Mouse (Mus musculus) heart, postnatal 4 days (tissue): ENCODE data around the gene Krt36. TPM values are rescaled to one million over a fixed set of nuclear protein-coding genes. Genes with fewer than 3 reads are reported as not detected.

Source experiments
- DNase-seq: peaks from one replicate; pipeline ENCODE4 v3.0.0; 2021
- total RNA-seq, 2 experiments: library from RNA; stranded (reverse); gene quantifications; 2 replicates each; pipeline ENCODE4 v1.2.3; 2021

Krt36 gene
- total RNA-seq, 2 experiments from 2014 or later = not detected

DNA sequence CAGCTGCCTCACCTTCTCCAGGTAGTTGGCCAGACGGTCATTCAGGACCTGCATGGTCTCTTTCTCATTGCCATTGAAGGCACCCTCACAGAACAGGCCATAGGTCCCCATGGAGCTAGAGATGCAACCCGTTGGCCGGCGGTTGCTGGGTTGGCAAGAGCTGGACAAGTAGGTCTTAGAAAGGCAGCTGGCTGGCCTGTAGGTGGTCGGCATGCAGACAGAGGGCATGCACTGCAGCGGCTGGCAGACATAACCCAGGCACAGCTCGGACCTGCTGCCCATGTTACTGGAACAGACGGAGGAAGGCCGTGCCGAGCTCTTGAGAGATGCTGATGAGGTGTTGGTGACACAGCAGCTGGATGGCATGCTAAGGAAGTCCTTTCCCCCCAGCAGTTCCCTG, 17.6 kb downstream of the Krt36 start, which contains the start of gene Krt32:
Gene Krt32, minus strand, starts transcription at position 366 of the 400 bp plus-strand sequence.
- DNase-seq = no peak

- no peak for DNase-seq
Observed at GRCm38 (mm10) chr11:100073873-100074272, 31.6 kb downstream of the Krt36 start.

GRCm38 (mm10) chr11:100067293-100068036, 38.0 kb downstream of the Krt36 start:
- no peak for DNase-seq

- no peak for DNase-seq
Observed at GRCm38 (mm10) chr11:100066236-100067010, 39.0 kb downstream of the Krt36 start.

- DNase-seq = no peak
Observed at GRCm38 (mm10) chr11:100058875-100059274, 46.6 kb downstream of the Krt36 start.

GRCm38 (mm10) chr11:100055686-100056655, 49.5 kb downstream of the Krt36 start:
- no peak for DNase-seq

Other genes with a start within 250 kb of the Krt36 start
- not detected for gene Gm11568, start 247.7 kb downstream of the Krt36 start, total RNA-seq
- not detected for gene Gm11559, start 241.2 kb downstream of the Krt36 start, total RNA-seq
- not detected for gene Krtap9-1, start 232.2 kb downstream of the Krt36 start, total RNA-seq
- not detected for gene Gm11567, start 226.4 kb downstream of the Krt36 start, total RNA-seq
- not detected for gene Krtap31-1, start 197.7 kb downstream of the Krt36 start, total RNA-seq
- not detected for gene Gm11565, start 190.9 kb downstream of the Krt36 start, total RNA-seq
- not detected for gene Krtap31-2, start 169.3 kb downstream of the Krt36 start, total RNA-seq
- gene Krtap9-5, start 157.2 kb downstream of the Krt36 start, total RNA-seq = not detected
- not detected for gene Krtap29-1, start 126.6 kb downstream of the Krt36 start, total RNA-seq
- not detected for gene Krtap16-1, start 119.0 kb downstream of the Krt36 start, total RNA-seq
- not detected for gene Krtap17-1, start 111.6 kb downstream of the Krt36 start, total RNA-seq
- not detected for gene Krt33a, start 89.4 kb downstream of the Krt36 start, total RNA-seq
- not detected for gene Krt33b, start 75.8 kb downstream of the Krt36 start, total RNA-seq
- not detected for gene Krt34, start 64.1 kb downstream of the Krt36 start, total RNA-seq
- gene Krt31, start 55.1 kb downstream of the Krt36 start, total RNA-seq = not detected
- gene Krt32, start 17.4 kb downstream of the Krt36 start, total RNA-seq = not detected
- not detected for gene Krt35, start 9.4 kb downstream of the Krt36 start, total RNA-seq
- gene Krt13, start 15.9 kb upstream of the Krt36 start, total RNA-seq = not detected
- under 1 TPM in 1 of 2 experiments, not detected in 1; 0.17 TPM for gene Krt15, start 30.3 kb upstream of the Krt36 start, total RNA-seq
- 10 to 100 TPM; 16.1 to 21.1 TPM for gene Krt19, start 43.0 kb upstream of the Krt36 start, total RNA-seq
- not detected for gene Krt9, start 87.6 kb upstream of the Krt36 start, total RNA-seq
- 1 to 10 TPM; 1.6 to 2.9 TPM for gene Krt14, start 101.9 kb upstream of the Krt36 start, total RNA-seq
- gene Krt16, start 143.3 kb upstream of the Krt36 start, total RNA-seq = not detected
- under 1 TPM in 1 of 2 experiments, not detected in 1; 0.29 TPM for gene Krt17, start 155.4 kb upstream of the Krt36 start, total RNA-seq
- not detected for gene Krt42, start 164.2 kb upstream of the Krt36 start, total RNA-seq
- 1,000 to 10,000 TPM; 1,236 to 1,276 TPM for gene Eif1, start 214.3 kb upstream of the Krt36 start, total RNA-seq
- gene Gast, start 228.8 kb upstream of the Krt36 start, total RNA-seq = not detected